Mouse (Mus musculus) lung, adult 2 months (tissue): ENCODE results near the gene Parp11.

ENCODE experiments used
- CTCF ChIP-seq: fragments of 200-500 bp; IDR thresholded peaks from 2 replicates; pipeline ENCODE4 v1.5.1; 2011; ENCODE audit warnings: mild to moderate bottlenecking, low read length, control low read depth; ENCODE audit not compliant: insufficient read depth
- POLR2A ChIP-seq: fragments of 200-500 bp; IDR thresholded peaks from 2 replicates; pipeline ENCODE4 v1.6.1; 2011; ENCODE audit warnings: low read depth, mild to moderate bottlenecking, control low read depth, low read length, borderline replicate concordance; ENCODE audit errors: extremely low read depth

DNA sequence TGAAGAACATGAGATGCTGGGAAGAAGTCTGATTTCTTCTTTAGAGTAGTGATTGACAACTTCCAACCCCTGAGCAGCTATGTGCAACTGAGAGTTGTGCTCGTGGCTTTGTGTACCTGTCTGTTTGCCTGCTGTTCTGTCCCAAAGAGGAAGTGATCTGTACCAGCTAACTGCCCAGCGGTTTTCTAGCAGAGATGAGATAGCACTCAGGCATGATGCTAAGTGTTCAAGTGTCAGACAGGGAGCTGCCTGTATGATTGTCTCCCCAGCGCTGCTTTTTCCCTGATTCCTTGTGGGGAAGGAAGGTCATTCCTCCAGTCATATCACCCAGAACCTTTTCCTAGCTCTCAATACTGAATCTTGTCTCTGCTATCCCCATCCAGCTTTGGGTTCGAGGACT lies 45.9 kb downstream of the Parp11 start:
- no peak for TF ChIP-seq POLR2A
- no peak for TF ChIP-seq CTCF
